Mouse (Mus musculus) embryonic facial prominence, embryonic 11.5 days (tissue): ENCODE measurements around the gene Prl3a1. TPM values are rescaled to one million over a fixed set of nuclear protein-coding genes. Genes with fewer than 3 reads are reported as not detected.

Experiments
- ATAC-seq: fragments of 200-750 bp; cut with Nextera tagmentation; replicated peaks from 2 replicates; pipeline ENCODE4 v1.8.0; 2017; ENCODE audit warnings: low read depth; ENCODE audit not compliant: insufficient number of reproducible peaks, low FRiP score, low TSS enrichment
- DNase-seq: peaks from one replicate; pipeline ENCODE4 v3.0.0-alpha.2; 2015; ENCODE audit warnings: low spot score
- H3K27ac ChIP-seq: fragments of 300-500 bp; sonication (generic); replicated peaks from 2 replicates; pipeline ENCODE4 v1.5.1; 2014; ENCODE audit warnings: mild to moderate bottlenecking, low read depth, low read length, control low read depth
- H3K27me3 ChIP-seq: fragments of 300-500 bp; sonication (generic); 2 replicates; pipeline ENCODE4 v1.6.1; 2014; ENCODE audit warnings: mild to moderate bottlenecking, low read length, moderate library complexity, mixed read lengths; ENCODE audit not compliant: control insufficient read depth, insufficient read depth
- H3K36me3 ChIP-seq: fragments of 300-500 bp; sonication (generic); replicated peaks from 2 replicates; pipeline ENCODE4 v1.6.1; 2014; ENCODE audit warnings: low read depth, mild to moderate bottlenecking, low read length, moderate library complexity, mixed read lengths; ENCODE audit not compliant: control insufficient read depth, insufficient read depth
- H3K4me1 ChIP-seq: fragments of 300-500 bp; sonication (generic); 2 replicates; pipeline ENCODE4 v1.6.1; 2014; ENCODE audit warnings: low read length, mixed read lengths; ENCODE audit not compliant: control insufficient read depth, insufficient read depth
- H3K4me2 ChIP-seq: fragments of 300-500 bp; sonication (generic); 2 replicates; pipeline ENCODE4 v1.6.1; 2014; ENCODE audit warnings: low read depth, mild to moderate bottlenecking, control low read depth, low read length, moderate library complexity
- H3K4me3 ChIP-seq: fragments of 300-500 bp; sonication (generic); 2 replicates; pipeline ENCODE4 v1.5.1; 2014; ENCODE audit warnings: low read depth, low read length, control low read depth
- H3K9ac ChIP-seq: fragments of 300-500 bp; sonication (generic); replicated peaks from 2 replicates; pipeline ENCODE4 v1.6.1; 2014; ENCODE audit warnings: mild to moderate bottlenecking, control low read depth, low read length
- H3K9me3 ChIP-seq: fragments of 300-500 bp; sonication (generic); replicated peaks from 2 replicates; pipeline ENCODE4 v1.6.1; 2016; ENCODE audit warnings: mild to moderate bottlenecking, low read length, inconsistent platforms, mixed read lengths; ENCODE audit not compliant: control insufficient read depth
- WGBS: fragments of 180-500 bp; shearing (Covaris S2); extraction: QIAGEN DNeasy Blood & Tissue Kit; methylation state at CpG from one replicate; pipeline ENCODE4 v1.1.7; 2014; 5-methylcytosine and 5-hydroxymethylcytosine counted together
- polyA plus RNA-seq: library from polyadenylated mRNA; unstranded; fragments of >200 nt; fragmentation: Nextera tagmentation; extraction: Ambion mirVana; gene quantifications from 2 replicates; pipeline ENCODE4 v1.2.1, GENCODE M21; 2014

The Prl3a1 gene
- polyA plus RNA-seq, result not detected in 2 replicates

DNA sequence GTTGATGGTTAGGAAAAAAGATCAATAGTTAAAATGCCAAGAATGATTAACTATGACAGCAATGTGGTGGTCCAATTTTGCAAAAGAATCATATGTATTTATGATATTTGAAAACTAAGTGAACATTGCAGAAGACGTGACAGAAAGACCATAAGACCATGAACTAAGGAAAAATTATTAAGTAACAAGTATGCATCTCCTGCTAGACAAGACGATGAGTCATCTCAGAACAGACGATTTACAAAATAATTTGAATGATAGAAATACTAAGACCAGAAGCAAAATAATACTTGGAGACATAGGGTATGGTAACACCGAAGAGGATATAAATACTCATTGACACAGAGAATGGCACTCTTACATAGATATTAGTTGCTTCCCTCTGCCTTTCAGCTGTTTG, at the start of gene Prl3a1:
Gene Prl3a1 (plus strand): TSS at position 301 of the 400 bp plus-strand sequence.
- 87% methylated on average over 4 of the region's 4 CpGs for WGBS
- H3K27ac ChIP-seq, result no peak within 1 kb of the TSS
- ATAC-seq, result no peak
- H3K36me3 ChIP-seq, result no peaks in the 10 kb centered on the region
- H3K27me3 ChIP-seq, result no peaks in the 10 kb centered on the region
- no peak within 1 kb of the TSS for H3K4me3 ChIP-seq
- no peaks in the 10 kb centered on the region for H3K4me1 ChIP-seq
- no peaks in the 10 kb centered on the region for H3K9me3 ChIP-seq
- no peak within 1 kb of the TSS for H3K4me2 ChIP-seq
- no peak within 1 kb of the TSS for H3K9ac ChIP-seq
- DNase-seq, result no peak

DNA sequence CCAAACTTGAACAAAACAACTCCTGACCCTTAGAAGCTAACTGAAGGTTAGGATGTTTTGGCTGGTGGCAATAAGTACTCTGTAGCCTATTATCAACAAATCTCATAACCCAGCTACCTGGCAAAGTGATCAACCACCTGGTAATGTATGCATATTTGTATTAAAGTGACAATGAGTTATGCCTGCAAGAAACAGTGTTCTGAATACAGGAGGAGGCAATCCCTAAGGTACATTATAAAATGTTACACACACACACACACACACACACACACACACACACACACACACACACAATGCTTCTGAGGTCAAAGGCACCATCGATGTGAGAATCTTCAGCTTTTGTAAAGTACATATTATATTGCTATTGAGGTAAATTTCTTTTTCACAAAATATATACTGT, 17.7 kb upstream of the Prl3a1 start, which contains the start of gene Prl3b1:
Gene Prl3b1 (plus strand): TSS at position 301 of the 400 bp plus-strand sequence.
- Histone ChIP-seq H3K9me3 (no peaks in the 10 kb centered on the region), H3K27me3 (no peaks in the 10 kb centered on the region), H3K4me1 (no peaks in the 10 kb centered on the region), H3K4me2 (no peak within 1 kb of the TSS), H3K4me3 (no peak within 1 kb of the TSS), H3K27ac (no peak within 1 kb of the TSS), H3K36me3 (no peaks in the 10 kb centered on the region), H3K9ac (no peak within 1 kb of the TSS)
- WGBS, result 96% methylated on average over 1 of the region's 1 CpGs
- no peak for ATAC-seq
- DNase-seq, result no peak

DNA sequence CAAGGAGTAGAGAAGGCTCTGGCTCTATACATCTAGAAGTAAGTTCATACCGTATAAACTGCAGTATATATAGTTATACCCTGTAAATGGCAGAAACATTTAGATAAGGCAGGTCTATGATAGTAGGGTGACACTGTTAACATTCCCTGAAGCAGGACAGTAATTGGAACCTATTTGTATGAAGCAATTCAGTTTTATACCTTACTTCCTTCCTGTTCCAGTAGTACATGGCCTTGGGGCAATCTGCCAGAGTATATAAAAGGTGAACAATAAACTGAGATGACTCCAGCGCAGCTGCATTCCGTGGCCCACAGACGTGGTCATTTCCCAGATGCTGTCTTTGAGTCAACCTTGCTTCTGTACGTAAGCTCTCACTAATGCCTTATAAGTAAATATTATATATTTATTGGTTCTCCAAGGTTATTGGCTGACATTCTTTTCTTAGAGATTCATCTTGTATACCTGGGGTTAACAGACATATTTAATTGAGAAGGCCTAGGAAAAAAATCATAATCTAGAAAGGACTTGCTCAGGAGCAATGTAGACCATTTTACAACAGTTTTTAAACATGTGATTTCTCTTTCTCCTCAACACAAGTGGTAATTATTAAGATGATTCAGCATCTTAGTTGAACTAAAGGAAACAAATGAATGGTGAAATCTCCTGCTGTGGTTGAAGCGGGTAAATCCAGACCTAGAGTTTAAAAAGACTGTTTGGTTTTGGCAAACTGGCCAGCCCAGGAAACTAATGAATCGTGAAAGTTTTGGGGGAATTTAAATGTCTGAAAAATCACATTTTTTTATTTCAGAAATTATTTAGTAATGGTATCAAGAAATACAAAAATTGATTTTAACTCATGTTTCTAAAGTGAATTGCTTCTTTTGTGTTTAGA, 53.3 kb downstream of the Prl3a1 start, which contains the start of gene Prl6a1:
Gene Prl6a1 (plus strand): TSS at position 294 of the 892 bp plus-strand sequence.
- H3K36me3 ChIP-seq, result no peaks in the 10 kb centered on the region
- H3K27me3 ChIP-seq, result no peaks in the 10 kb centered on the region
- H3K4me3 ChIP-seq, result no peak within 1 kb of the TSS
- no peak within 1 kb of the TSS for H3K4me2 ChIP-seq
- 75% methylated on average over 7 of the region's 7 CpGs for whole genome bisulfite sequencing
- no peak within 1 kb of the TSS for H3K27ac ChIP-seq
- ATAC-seq (no peak), DNase-seq (no peak)
- H3K4me1 ChIP-seq, result no peaks in the 10 kb centered on the region
- no peaks in the 10 kb centered on the region for H3K9me3 ChIP-seq
- H3K9ac ChIP-seq, result no peak within 1 kb of the TSS

Other genes with a start within 250 kb of the Prl3a1 start
- not detected in 2 replicates for gene Prl, start 201.9 kb upstream of the Prl3a1 start, polyA plus RNA-seq
- gene Prl3d1, start 165.2 kb upstream of the Prl3a1 start, polyA plus RNA-seq, result not detected in 2 replicates
- gene Prl3d2, start 137.7 kb upstream of the Prl3a1 start, polyA plus RNA-seq, result not detected in 2 replicates
- gene Prl3d3, start 102.6 kb upstream of the Prl3a1 start, polyA plus RNA-seq, result not detected in 2 replicates
- not detected in 2 replicates for gene Prl3c1, start 62.8 kb upstream of the Prl3a1 start, polyA plus RNA-seq
- gene Prl3b1, start 17.6 kb upstream of the Prl3a1 start, polyA plus RNA-seq, result 0.91 and 1.4 TPM in 2 replicates
- gene Prl6a1, start 53.2 kb downstream of the Prl3a1 start, polyA plus RNA-seq, result not detected in 2 replicates
- gene Prl8a2, start 86.2 kb downstream of the Prl3a1 start, polyA plus RNA-seq, result not detected in 2 replicates
- gene Prl2b1, start 131.4 kb downstream of the Prl3a1 start, polyA plus RNA-seq, result not detected in 2 replicates
- gene Prl8a6, start 179.3 kb downstream of the Prl3a1 start, polyA plus RNA-seq, result not detected in 2 replicates